Mouse (Mus musculus) embryonic facial prominence, embryonic 15.5 days (tissue): ENCODE data around the gene Stra6l. TPM values are rescaled to one million over a fixed set of nuclear protein-coding genes. Genes with fewer than 3 reads are reported as not detected.

Experiments used
- ATAC-seq: fragments of 200-750 bp; cut with Nextera tagmentation; 2 replicates; pipeline ENCODE4 v1.8.0; 2017; ENCODE audit warnings: low read depth, moderate TSS enrichment; ENCODE audit not compliant: insufficient number of reproducible peaks, low FRiP score, low TSS enrichment
- H3K27ac ChIP-seq: fragments of 300-500 bp; sonication (generic); replicated peaks from 2 replicates; pipeline ENCODE4 v1.5.1; 2015; ENCODE audit warnings: mild to moderate bottlenecking, inconsistent platforms
- H3K27me3 ChIP-seq: fragments of 300-500 bp; sonication (generic); 2 replicates; pipeline ENCODE4 v1.6.1; 2015; ENCODE audit warnings: inconsistent platforms
- H3K36me3 ChIP-seq: fragments of 300-500 bp; sonication (generic); 2 replicates; pipeline ENCODE4 v1.6.1; 2015; ENCODE audit warnings: mild to moderate bottlenecking, inconsistent platforms
- H3K4me1 ChIP-seq: fragments of 300-500 bp; sonication (generic); 2 replicates; pipeline ENCODE4 v1.6.1; 2015; ENCODE audit warnings: inconsistent platforms
- H3K4me2 ChIP-seq: fragments of 300-500 bp; sonication (generic); replicated peaks from 2 replicates; pipeline ENCODE4 v1.6.1; 2015; ENCODE audit warnings: mild to moderate bottlenecking, inconsistent platforms
- H3K4me3 ChIP-seq: fragments of 300-500 bp; sonication (generic); replicated peaks from 2 replicates; pipeline ENCODE4 v1.5.1; 2015; ENCODE audit warnings: mild to moderate bottlenecking, inconsistent platforms
- H3K9ac ChIP-seq: fragments of 300-500 bp; sonication (generic); 2 replicates; pipeline ENCODE4 v1.6.1; 2015; ENCODE audit warnings: inconsistent platforms
- H3K9me3 ChIP-seq: fragments of 300-500 bp; sonication (generic); replicated peaks from 2 replicates; pipeline ENCODE4 v1.6.1; 2016; ENCODE audit warnings: inconsistent platforms
- WGBS: fragments of 180-500 bp; shearing (Covaris S2); methylation state at CpG from one replicate; pipeline ENCODE4 v1.1.7; 2015; 5-methylcytosine and 5-hydroxymethylcytosine counted together
- polyA plus RNA-seq: library from polyadenylated mRNA; unstranded; fragments of >200 nt; fragmentation: Nextera tagmentation; extraction: Ambion mirVana; gene quantifications from 2 replicates; pipeline ENCODE4 v1.2.1, GENCODE M21; 2015

Gene Stra6l
- polyA plus RNA-seq, result 0.18 and 0.23 TPM in 2 replicates

DNA sequence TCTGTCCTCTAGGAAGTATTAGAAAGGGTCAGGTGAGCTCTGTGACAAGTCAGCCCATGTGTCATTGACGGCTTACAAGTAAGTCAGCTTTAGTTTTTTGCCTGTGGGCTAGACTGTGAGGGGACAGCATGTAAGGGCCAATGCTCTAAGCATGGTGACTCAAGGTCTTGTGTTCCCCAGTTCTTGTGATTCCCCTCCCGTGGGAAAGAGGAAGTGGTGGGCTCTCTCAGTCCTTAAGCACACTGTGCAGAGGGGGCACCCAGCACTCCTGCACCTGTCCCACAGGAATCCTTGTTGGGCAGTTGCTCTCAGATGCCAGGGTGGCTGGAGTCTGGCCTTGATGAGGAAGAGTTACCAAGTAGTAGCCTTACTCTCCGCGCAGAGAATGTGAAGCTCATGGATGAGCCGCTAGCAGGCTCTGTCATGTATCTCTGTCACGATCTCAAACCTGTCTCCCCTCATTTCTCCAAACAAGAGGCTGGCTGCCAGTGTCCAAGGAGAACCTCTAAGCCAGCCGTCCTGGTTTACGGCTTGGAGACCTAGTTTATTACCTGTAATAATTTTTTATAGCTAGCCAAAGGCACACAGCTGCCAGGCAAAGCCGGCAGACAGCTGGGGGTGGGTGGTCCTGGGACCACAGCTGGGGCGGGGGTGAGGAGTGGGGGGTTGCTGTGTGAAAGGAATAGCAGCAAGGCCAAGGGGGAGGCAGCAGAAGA, at the start of gene Stra6l:
Gene Stra6l, plus strand, starts transcription at position 556 of the 716 bp plus-strand sequence.
- WGBS, result 65% methylated on average over 10 of the region's 10 CpGs
- no peaks in the 10 kb centered on the region for H3K9me3 ChIP-seq
- H3K9ac ChIP-seq, result no peak within 1 kb of the TSS
- peaks cover 8% of the 10 kb centered on the region; the same call in 1 of the 2 replicates for H3K27me3 ChIP-seq
- ATAC-seq, result no peak
- no peak within 1 kb of the TSS for H3K27ac ChIP-seq
- H3K4me3 ChIP-seq, result no peak within 1 kb of the TSS
- H3K36me3 ChIP-seq, result no peaks in the 10 kb centered on the region
- no peak within 1 kb of the TSS for H3K4me2 ChIP-seq
- no peaks in the 10 kb centered on the region for H3K4me1 ChIP-seq

DNA sequence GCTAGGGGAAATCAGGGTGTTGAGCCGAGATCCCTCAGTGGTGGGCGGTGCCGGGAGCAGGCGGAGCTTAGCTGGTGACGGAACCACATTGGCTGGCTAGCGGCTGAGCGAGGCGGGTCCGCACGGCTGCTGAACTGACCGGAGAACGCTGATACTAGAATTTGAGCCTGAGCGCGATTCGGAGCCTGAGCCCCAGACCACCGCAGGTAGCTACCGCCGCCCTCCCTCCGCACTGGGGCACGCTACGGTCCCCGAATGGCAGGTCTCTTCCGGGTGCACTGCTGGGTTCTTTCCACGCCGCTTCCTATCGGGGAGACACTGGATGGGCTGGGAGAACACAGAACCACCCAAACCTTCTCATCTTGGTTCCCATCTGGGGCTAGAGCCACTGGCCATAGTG, 49.5 kb upstream of the Stra6l start, which contains the start of gene Aldh1b1:
Gene Aldh1b1, plus strand, starts transcription at position 59 of the 400 bp plus-strand sequence.
- peaks cover 6% of the 10 kb centered on the region; the same call in 1 of the 2 replicates for H3K27me3 ChIP-seq
- peak within 1 kb of the TSS; percentile 53 for H3K4me3 ChIP-seq
- H3K9me3 ChIP-seq, result no peaks in the 10 kb centered on the region
- no peak within 1 kb of the TSS for H3K9ac ChIP-seq
- H3K4me1 ChIP-seq, result peaks cover 8% of the 10 kb centered on the region; the same call in 1 of the 2 replicates
- no peak within 1 kb of the TSS for H3K27ac ChIP-seq
- ATAC-seq, result peak; percentile 64; the same call in 1 of the 2 replicates
- H3K36me3 ChIP-seq, result no peaks in the 10 kb centered on the region
- peak within 1 kb of the TSS; percentile 89 for H3K4me2 ChIP-seq
- WGBS, result 1% methylated on average over 26 of the region's 26 CpGs

DNA sequence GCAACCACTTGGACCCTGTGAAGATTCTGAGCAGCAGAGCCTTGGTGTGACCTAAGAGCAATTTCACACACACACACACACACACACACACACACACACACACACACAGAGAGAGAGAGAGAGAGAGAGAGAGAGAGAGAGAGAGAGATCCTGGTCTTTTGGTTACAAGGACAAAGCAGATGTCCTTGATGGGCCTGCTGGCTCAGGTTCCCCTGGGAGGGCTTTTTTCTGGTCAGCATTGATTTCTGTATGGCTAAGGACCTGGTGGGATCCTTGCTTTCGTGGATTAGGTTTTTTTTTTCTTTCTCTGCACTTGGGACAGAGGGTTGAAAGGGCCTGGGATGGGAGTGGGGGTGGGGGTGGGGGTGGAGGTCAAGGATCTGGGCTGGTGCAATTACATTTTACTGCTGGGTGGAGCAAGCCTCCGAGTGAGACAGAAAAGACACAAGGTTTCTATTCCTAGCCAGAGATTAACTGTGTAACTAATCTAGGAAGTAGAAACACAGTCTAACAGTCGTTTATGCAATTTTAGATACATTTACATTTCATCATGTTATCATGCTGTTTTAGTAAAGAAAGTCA, 48.4 kb upstream of the Stra6l start:
- no peak overlapping the region for H3K9ac ChIP-seq
- peaks cover 8% of the 10 kb centered on the region; the same call in 1 of the 2 replicates for H3K4me1 ChIP-seq
- no peak overlapping the region for H3K4me2 ChIP-seq
- ATAC-seq, result no peak
- no peak overlapping the region for H3K4me3 ChIP-seq
- WGBS, result 23% methylated on average over 3 of the region's 3 CpGs
- no peak overlapping the region for H3K27ac ChIP-seq
- H3K27me3 ChIP-seq, result peaks cover 6% of the 10 kb centered on the region; the same call in 1 of the 2 replicates
- no peaks in the 10 kb centered on the region for H3K36me3 ChIP-seq
- H3K9me3 ChIP-seq, result no peaks in the 10 kb centered on the region

DNA sequence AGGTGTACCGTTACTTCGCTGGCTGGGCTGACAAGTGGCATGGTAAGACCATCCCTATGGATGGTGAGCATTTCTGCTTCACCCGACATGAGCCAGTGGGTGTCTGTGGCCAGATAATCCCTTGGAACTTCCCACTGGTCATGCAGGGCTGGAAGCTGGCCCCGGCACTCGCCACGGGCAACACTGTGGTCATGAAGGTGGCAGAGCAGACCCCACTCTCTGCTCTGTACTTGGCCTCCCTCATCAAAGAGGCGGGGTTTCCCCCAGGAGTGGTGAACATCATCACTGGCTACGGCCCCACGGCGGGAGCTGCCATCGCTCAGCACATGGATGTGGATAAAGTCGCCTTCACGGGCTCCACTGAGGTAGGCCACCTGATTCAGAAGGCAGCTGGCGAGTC, 45.6 kb upstream of the Stra6l start:
- Histone ChIP-seq H3K27ac (no peak overlapping the region), H3K9me3 (no peaks in the 10 kb centered on the region), H3K4me2 (no peak overlapping the region), H3K36me3 (no peaks in the 10 kb centered on the region), H3K27me3 (no peaks in the 10 kb centered on the region; the same call in 1 of the 2 replicates), H3K4me1 (no peaks in the 10 kb centered on the region), H3K9ac (no peak overlapping the region), H3K4me3 (no peak overlapping the region)
- 92% methylated on average over 14 of the region's 14 CpGs for WGBS
- no peak for ATAC-seq

DNA sequence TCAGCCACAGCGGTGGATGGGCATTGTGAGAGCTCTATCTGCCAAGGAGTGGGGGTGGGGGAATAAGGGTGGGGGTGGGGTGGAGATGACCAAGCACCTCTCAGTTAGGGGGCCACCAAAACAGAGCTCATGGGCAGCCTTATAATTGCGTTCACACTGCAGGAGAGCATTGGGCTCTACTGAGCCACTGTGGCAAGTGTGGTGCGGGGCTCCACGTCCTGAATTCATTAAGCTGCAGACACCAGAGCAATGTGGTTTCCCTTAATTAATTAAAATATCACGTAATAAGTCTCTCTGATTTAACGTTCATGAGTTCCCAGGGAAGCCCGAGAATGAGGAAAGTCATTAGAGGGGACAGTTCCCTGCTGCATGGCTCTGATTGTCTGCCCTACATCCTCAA, 40.4 kb upstream of the Stra6l start:
- no peaks in the 10 kb centered on the region for H3K36me3 ChIP-seq
- H3K9me3 ChIP-seq, result no peaks in the 10 kb centered on the region
- no peaks in the 10 kb centered on the region; the same call in 1 of the 2 replicates for H3K27me3 ChIP-seq
- WGBS, result 34% methylated on average over 7 of the region's 7 CpGs
- H3K4me3 ChIP-seq, result no peak overlapping the region
- no peak overlapping the region for H3K4me2 ChIP-seq
- ATAC-seq, result no peak
- no peak overlapping the region for H3K9ac ChIP-seq
- no peaks in the 10 kb centered on the region for H3K4me1 ChIP-seq
- H3K27ac ChIP-seq, result no peak overlapping the region

DNA sequence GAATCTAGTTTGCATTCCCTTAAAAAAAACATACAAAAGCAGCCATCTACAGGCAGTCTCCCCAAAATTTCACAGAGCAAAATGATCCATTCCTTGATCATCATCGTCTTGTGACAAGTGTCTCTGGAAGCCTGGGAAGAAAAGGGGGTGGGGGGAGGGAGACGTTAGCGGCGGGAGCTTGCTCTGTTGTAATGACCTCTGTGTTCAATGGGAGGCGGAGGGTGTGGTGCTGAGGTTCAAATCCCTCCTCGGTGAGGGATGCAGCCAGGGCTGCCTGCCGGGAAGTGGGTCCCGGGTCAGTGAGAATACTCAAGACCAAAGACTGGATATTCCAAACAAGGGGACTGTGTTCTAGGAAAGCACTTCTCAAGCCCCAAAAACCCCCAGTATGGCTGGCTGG, 37.2 kb upstream of the Stra6l start:
- WGBS, result 21% methylated on average over 8 of the region's 8 CpGs

DNA sequence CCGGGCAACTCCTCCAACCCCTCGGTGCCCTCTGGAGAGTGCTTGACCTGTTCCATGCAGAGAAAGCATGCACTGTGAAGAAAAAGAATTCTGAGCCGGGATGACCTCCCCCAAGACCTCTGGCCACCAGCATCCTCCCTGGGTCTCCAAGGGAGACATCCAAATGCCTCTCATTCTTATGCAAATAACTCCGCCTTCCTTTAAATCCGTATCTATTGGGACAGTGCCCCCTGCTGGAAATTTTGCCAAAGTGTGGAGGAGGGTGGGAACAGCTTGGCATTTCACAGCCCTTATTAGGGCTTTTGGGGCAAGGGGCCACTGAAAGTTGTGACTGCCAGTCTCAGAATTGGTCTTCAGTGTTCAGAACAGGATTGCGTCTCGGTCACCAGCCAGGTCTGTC, 32.9 kb upstream of the Stra6l start:
- no peaks in the 10 kb centered on the region for H3K9me3 ChIP-seq
- H3K9ac ChIP-seq, result no peak overlapping the region
- 40% methylated on average over 7 of the region's 7 CpGs for WGBS
- no peak overlapping the region for H3K4me2 ChIP-seq
- H3K27me3 ChIP-seq, result peaks cover 4% of the 10 kb centered on the region; the same call in 1 of the 2 replicates
- H3K36me3 ChIP-seq, result no peaks in the 10 kb centered on the region
- no peak for ATAC-seq
- peaks cover 17% of the 10 kb centered on the region for H3K4me1 ChIP-seq
- H3K27ac ChIP-seq, result no peak overlapping the region
- no peak overlapping the region for H3K4me3 ChIP-seq

More for the DNA sequence above, 37.2 kb upstream of the Stra6l start:
- Histone ChIP-seq H3K4me1 (no peaks in the 10 kb centered on the region), H3K27me3 (no peaks in the 10 kb centered on the region; the same call in 1 of the 2 replicates), H3K36me3 (no peaks in the 10 kb centered on the region), H3K4me2 (no peak overlapping the region), H3K9ac (no peak overlapping the region), H3K27ac (no peak overlapping the region), H3K9me3 (no peaks in the 10 kb centered on the region), H3K4me3 (no peak overlapping the region)
- ATAC-seq, result no peak

DNA sequence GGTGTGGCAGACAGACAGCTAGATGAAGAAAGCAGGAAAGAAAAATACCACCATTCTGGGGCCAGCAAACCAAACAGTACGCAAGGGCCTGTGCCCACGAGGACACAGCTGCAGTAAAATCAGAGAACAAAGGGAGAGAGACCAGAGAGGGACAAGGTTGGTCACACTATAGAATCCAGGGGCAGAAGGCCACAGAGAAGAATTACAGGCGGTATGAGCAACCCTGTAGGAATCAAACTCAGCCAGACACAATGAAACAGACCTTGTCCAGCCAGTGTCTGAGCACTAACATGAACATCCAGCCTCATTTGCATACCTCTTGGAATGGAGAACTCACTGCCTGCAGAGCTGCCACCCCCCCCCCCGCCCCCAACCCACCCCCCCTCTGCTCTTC, 29.7 kb upstream of the Stra6l start:
- Histone ChIP-seq H3K4me3 (no peak overlapping the region; the same call in 1 of the 2 replicates), H3K4me2 (peak overlapping the region; percentile 42), H3K9me3 (no peaks in the 10 kb centered on the region), H3K27ac (no peak overlapping the region), H3K4me1 (peaks cover 17% of the 10 kb centered on the region), H3K36me3 (no peaks in the 10 kb centered on the region), H3K9ac (no peak overlapping the region), H3K27me3 (peaks cover 25% of the 10 kb centered on the region)
- 0 out of 2 replicates have a peak, but pooled peaks have one; percentile 25 for ATAC-seq
- 26% methylated on average over 4 of the region's 4 CpGs for WGBS

DNA sequence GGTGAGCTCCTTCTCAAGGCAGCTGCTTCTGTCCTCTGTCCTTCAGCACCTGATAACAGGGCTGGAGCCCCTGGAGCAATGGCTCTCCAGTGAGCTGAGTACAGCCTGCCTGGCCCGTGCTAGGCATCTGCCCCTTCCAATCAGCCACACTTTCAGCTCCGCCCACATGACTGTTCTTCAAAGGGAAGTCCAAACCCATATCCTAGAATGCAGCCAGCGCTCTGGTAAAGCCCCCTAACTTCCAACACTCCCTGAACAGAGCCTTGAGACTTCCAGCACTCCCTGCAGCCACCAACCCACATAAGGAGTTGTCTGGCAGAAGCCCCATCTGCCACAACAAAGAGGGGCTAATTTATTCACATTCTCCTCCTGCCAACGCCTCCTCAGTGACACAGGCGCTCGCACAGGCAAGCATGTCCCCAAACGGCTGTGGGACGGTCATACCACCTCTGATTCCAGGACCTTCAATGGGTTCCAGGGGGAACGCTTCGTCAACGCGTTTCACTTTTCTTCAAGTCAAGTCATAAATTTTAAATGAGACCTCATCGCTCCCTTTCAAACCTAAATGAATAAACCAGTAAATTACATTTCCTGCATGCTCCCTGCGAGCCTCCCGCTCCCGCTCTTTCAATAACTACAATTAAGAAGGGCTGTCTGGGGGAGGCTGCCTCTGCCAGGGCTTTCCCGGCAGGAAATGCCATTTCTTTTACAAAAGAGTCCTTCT, 29.1 kb upstream of the Stra6l start:
- 0 out of 2 replicates have a peak, but pooled peaks have one; percentile 8 for ATAC-seq
- peak overlapping the region; percentile 63; the same call in 1 of the 2 replicates for H3K27ac ChIP-seq
- no peak overlapping the region for H3K9ac ChIP-seq
- WGBS, result 1% methylated on average over 17 of the region's 17 CpGs
- H3K4me3 ChIP-seq, result peak overlapping the region; percentile 18
- no peaks in the 10 kb centered on the region for H3K9me3 ChIP-seq
- peaks cover 31% of the 10 kb centered on the region for H3K27me3 ChIP-seq
- peaks cover 17% of the 10 kb centered on the region for H3K4me1 ChIP-seq
- H3K36me3 ChIP-seq, result no peaks in the 10 kb centered on the region
- H3K4me2 ChIP-seq, result peak overlapping the region; percentile 42

DNA sequence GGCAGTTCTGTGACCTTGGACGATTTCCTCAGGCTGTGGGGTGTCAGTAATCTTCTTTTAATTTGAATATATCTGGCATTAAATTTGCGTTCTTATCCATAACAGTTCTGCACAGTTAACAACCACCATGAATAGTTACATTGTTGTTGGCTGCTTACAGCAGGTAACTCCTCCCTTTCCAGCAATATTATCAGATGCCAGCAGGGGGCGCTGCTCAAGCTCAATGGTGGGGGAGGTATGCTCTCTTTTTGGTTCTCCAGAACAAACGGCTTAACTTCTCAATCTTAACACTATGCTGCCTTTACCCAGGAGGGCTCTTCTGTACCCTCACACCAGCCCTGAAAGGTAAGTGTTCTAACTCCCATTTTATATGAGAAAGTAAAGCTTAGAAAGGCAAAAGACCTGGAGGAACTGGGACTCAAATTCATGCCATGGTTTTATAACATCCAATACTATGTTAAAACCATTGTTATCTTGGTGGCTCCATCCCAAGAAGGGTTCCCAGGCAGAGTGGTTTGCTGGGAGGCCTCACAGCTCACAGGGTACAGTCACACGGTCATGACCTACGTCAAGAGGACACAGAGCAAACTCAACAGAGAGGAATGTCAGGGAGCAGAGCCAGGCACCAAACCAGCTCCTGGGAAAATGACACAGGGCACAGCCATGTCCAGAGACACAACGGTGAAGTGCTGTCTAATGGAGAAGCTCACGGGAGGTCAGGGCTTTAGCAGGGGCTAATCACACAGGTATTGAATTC, 28.2 kb upstream of the Stra6l start:
- Histone ChIP-seq H3K27me3 (peaks cover 40% of the 10 kb centered on the region), H3K4me1 (peaks cover 17% of the 10 kb centered on the region), H3K4me2 (peak overlapping the region; percentile 42), H3K9me3 (no peaks in the 10 kb centered on the region), H3K36me3 (no peaks in the 10 kb centered on the region), H3K27ac (0 out of 2 replicates have a peak overlapping the region, but pooled peaks have one; percentile 63), H3K9ac (no peak overlapping the region), H3K4me3 (peak overlapping the region; percentile 18; the same call in 1 of the 2 replicates)
- WGBS, result 43% methylated on average over 8 of the region's 8 CpGs
- ATAC-seq, result no peak
